Mouse (Mus musculus) right cerebral cortex, postnatal 4 days (tissue): ENCODE results near the gene Fitm2.
A peak's percentile ranks its signal among the peaks of the same experiment; 100 is the strongest.

Experiments
- DNase-seq: peaks from one replicate; pipeline ENCODE4 v3.0.0-alpha.2; 2022

Gene Fitm2

GRCm38 (mm10) chr2:163420366-163420886 lies 52.0 kb downstream of the Fitm2 start:
- DNase-seq = no peak

DNA sequence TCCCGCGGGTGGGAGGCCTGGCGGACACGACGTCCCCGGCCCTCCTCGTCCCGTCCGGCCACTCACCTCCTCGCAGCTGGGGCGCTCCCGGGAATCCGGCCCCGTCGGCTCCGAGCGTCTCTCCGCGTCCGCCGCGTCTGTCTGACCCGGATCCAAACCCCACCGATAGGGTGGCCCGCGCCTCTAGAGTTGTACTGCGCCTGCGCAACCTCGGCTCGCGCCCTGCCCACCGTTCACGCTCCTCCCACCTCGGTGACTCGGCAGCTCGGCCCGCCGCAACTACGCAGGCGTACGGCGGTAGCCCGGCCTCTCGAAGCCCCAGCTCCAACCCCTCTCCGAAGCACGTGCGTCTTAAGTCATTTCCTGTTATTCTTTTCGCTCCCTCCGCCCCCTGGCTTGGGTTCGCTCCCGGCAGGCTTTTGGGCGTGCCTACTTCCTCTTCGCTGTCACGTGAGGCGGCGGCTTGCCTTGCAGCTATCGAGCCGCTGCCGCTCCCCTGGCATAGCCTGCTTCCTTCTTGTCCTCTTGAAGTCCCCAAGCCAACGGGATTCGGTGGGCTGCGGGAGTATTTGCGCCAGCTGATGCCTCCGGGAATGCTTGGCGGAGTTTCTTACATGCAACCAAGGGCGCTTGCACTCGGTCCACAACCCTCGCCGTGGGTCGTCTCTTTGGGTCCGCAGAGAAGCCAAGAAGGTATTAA lies 52.9 kb downstream of the Fitm2 start:
- DNase-seq = peak; percentile 97

- no peak for DNase-seq
Measured at GRCm38 (mm10) chr2:163418841-163419345, 53.5 kb downstream of the Fitm2 start.

DNA sequence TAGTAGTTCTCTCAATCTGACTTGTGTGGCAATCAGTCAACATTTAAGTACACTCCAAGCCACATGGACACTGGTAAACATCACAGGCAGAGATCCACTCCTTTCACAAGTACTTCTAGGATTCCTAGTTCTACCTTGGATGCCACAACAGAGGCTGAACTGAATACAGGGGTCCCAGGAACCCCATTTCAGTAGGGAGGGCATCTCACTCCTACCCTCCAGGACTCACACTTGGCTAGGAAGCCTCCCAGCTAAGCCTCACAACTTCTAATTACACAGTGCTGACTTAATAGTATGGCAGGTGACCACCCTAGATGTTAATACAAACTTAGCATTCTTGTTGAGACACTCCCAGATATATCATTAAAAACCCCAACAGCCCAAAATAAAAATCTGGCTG lies 54.6 kb downstream of the Fitm2 start:
- DNase-seq = no peak

DNA sequence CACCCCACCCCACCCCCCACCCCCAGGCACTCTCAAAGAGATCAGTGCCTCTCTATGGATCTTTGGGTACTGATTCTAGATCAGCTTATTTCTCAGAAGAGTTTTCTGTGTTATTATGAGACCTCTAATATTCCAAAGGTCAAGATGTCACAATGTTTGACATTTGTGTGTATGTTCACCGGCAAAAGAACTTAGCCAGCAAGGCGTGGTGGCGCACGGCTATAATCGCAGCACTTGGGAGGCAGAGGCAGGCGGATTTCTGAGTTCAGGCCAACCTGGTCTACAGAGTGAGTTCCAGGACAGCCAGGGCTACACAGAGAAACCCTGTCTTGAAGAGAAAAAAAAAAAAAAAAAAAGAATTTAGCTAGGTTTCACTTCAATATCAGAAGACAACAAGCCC lies 55.4 kb downstream of the Fitm2 start:
- DNase-seq = no peak
